Comparison of ENCODE assay signal across 9 mouse cellular contexts in genomic region chr9:121794972-121795539, GRCm38 (mm10). TPM values are rescaled to one million over a fixed set of nuclear protein-coding genes. Genes with fewer than 3 reads are reported as not detected.
DNase-seq lines count a peak whose midpoint lies in the region; ATAC-seq and TF ChIP-seq lines count a peak whose summit lies in the region.
"Had no signal": no experiment of that assay in that cellular context is flagged by ENCODE, and none has a peak within 500 bp of the region (broad histone marks: within the 10 kb centered on the region; RNA-seq: fewer than 3 reads in every experiment).

No protein-coding gene starts in this region.

- intact Hi-C loops in left cerebral cortex, adult 2 months (cut with DNase I) = loop anchor here (5.0 kb wide), 1 partner anchor 32 kb away; no protein-coding TSS in a partner anchor

- H3K27ac ChIP-seq in hindbrain, embryonic 13.5 days = no peak overlapping the region
- H3K27ac ChIP-seq in hindbrain, embryonic 10.5 days = no peak overlapping the region
- no peak overlapping the region for H3K27ac ChIP-seq in left cerebral cortex, adult 2 months

- TF ChIP-seq CTCF in left cerebral cortex, adult 2 months (IDR thresholded peaks at IDR 0.05) = no peak

- H3K4me1 ChIP-seq in hindbrain, embryonic 13.5 days (replicated peaks) = peaks cover 19% of the 10 kb centered on the region
- peaks cover 38% of the 10 kb centered on the region for H3K4me1 ChIP-seq in hindbrain, embryonic 10.5 days (replicated peaks)

- no peaks in the 10 kb centered on the region for H3K9me3 ChIP-seq in hindbrain, embryonic 13.5 days
- no peaks in the 10 kb centered on the region for H3K9me3 ChIP-seq in hindbrain, embryonic 10.5 days

- WGBS in hindbrain, embryonic 13.5 days = 44% methylated on average over 1 of the region's 1 CpGs
- WGBS in hindbrain, embryonic 10.5 days = 81% methylated on average over 1 of the region's 1 CpGs

- no peaks in the 10 kb centered on the region for H3K36me3 ChIP-seq in hindbrain, embryonic 13.5 days
- H3K36me3 ChIP-seq in hindbrain, embryonic 10.5 days = no peaks in the 10 kb centered on the region

- no peak overlapping the region for H3K4me2 ChIP-seq in hindbrain, embryonic 13.5 days

- peak; percentile 18; the same call in 1 of the 2 replicates for ATAC-seq in hindbrain, embryonic 13.5 days (ENCODE audit: low FRiP score)

- no peak overlapping the region for H3K4me3 ChIP-seq in hindbrain, embryonic 13.5 days
- H3K4me3 ChIP-seq in hindbrain, embryonic 10.5 days = no peak overlapping the region
- no peak overlapping the region for H3K4me3 ChIP-seq in left cerebral cortex, adult 2 months

- DNase-seq in hindbrain, embryonic 10.5 days (ENCODE audit: low spot score) = no peak
- DNase-seq in NIH3T3 (ENCODE audit: low read depth) = peak; percentile 22
- peak; percentile 36 to 69 for DNase-seq in heart, adult 9 months (ENCODE audit: low spot score in 2 of 2)
- peak; percentile 55 to 58 for DNase-seq in kidney, postnatal 36 days
- no peak for DNase-seq in left cerebral cortex, adult 2 months (ENCODE audit: extremely low spot score in 1 of 2, low spot score in 2 of 2)
- no peak for DNase-seq in retina, embryonic 14.5 days (ENCODE audit: low spot score)
- DNase-seq: liver had no signal

- peaks cover 22% of the 10 kb centered on the region for H3K27me3 ChIP-seq in hindbrain, embryonic 13.5 days
- H3K27me3 ChIP-seq in hindbrain, embryonic 10.5 days (ENCODE audit: insufficient read depth, poor library complexity, severe bottlenecking) = peaks cover 8% of the 10 kb centered on the region

- H3K9ac ChIP-seq in hindbrain, embryonic 13.5 days = no peak overlapping the region

RNA-seq across cellular contexts. Expression of gene Hhatl, which starts 2.7 kb away (rescaled TPM):
- not detected in 2 replicates for polyA plus RNA-seq in hindbrain, embryonic 13.5 days (2015; fragmentation: Nextera tagmentation; extraction: Ambion mirVana)
- polyA plus RNA-seq in hindbrain, embryonic 10.5 days (2016; fragmentation: Nextera tagmentation; extraction: Ambion mirVana) = not detected in 2 replicates
- total RNA-seq in left cerebral cortex, adult 2 months (2021) = 10 to 100 TPM; 20.0 to 21.3 TPM
- total RNA-seq: megakaryocyte-erythroid progenitor cell, adult 5-6 weeks had no signal

RNA-seq across cellular contexts. Expression of gene Klhl40, which starts 17.6 kb away (rescaled TPM):
- 1.2 and 1.3 TPM in 2 replicates for polyA plus RNA-seq in hindbrain, embryonic 13.5 days (2015; fragmentation: Nextera tagmentation; extraction: Ambion mirVana)
- polyA plus RNA-seq in hindbrain, embryonic 10.5 days (2016; fragmentation: Nextera tagmentation; extraction: Ambion mirVana) = 0.06 and 0.16 TPM in 2 replicates
- 10 to 100 TPM in 1 of 2 experiments, 1 to 10 TPM in 1; 7.3 to 10.5 TPM for total RNA-seq in left cerebral cortex, adult 2 months (2021)
- total RNA-seq: megakaryocyte-erythroid progenitor cell, adult 5-6 weeks had no signal

RNA-seq across cellular contexts. Expression of gene Zfp651, which starts 35.9 kb away (rescaled TPM):
- polyA plus RNA-seq in hindbrain, embryonic 13.5 days (2015; fragmentation: Nextera tagmentation; extraction: Ambion mirVana) = 11.5 and 13.3 TPM in 2 replicates
- polyA plus RNA-seq in hindbrain, embryonic 10.5 days (2016; fragmentation: Nextera tagmentation; extraction: Ambion mirVana) = 5.5 and 8.4 TPM in 2 replicates
- 100 to 1,000 TPM; 119 to 133 TPM for total RNA-seq in left cerebral cortex, adult 2 months (2021)
- total RNA-seq: megakaryocyte-erythroid progenitor cell, adult 5-6 weeks had no signal

RNA-seq across cellular contexts. Expression of gene Ccdc13, which starts 44.2 kb away (rescaled TPM):
- polyA plus RNA-seq in hindbrain, embryonic 13.5 days (2015; fragmentation: Nextera tagmentation; extraction: Ambion mirVana) = 3.2 and 3.7 TPM in 2 replicates
- polyA plus RNA-seq in hindbrain, embryonic 10.5 days (2016; fragmentation: Nextera tagmentation; extraction: Ambion mirVana) = 2.6 and 2.7 TPM in 2 replicates
- total RNA-seq in left cerebral cortex, adult 2 months (2021) = 1 to 10 TPM; 5.7 to 6.2 TPM
- total RNA-seq: megakaryocyte-erythroid progenitor cell, adult 5-6 weeks had no signal

Comparison
In these comparisons a context has a peak if more than half of its experiments do, and no peak if none do; other contexts are left out.
1. DNase-seq: peak in NIH3T3 (single experiment), heart, adult 9 months (2 of 2) and kidney, postnatal 36 days (2 of 2); none in hindbrain, embryonic 10.5 days (single experiment), left cerebral cortex, adult 2 months (0 of 2) and retina, embryonic 14.5 days (single experiment).